Mouse (Mus musculus): ENCODE measurements at regions not wholly inside any gene's neighbourhood (a gene's known extent, or its start where the extent isn't known, plus 50 kb on each side); places are given as distances from the start of the nearest gene placed in this dataset.

- TF ChIP-seq CTCF (IDR thresholded peaks at IDR 0.05; ENCODE audit: control insufficient read depth, insufficient read depth, low read length) (no peak), POLR2A (IDR thresholded peaks at IDR 0.05; ENCODE audit: borderline replicate concordance, control insufficient read depth, low read depth, low read length) (no peak)
Observed at GRCm38 (mm10) chr5:106322574-106323215, 135.3 kb downstream of the Barhl2 start.
